Mouse (Mus musculus) liver, embryonic 15.5 days (tissue): ENCODE results near the gene Mgea5. TPM values are rescaled to one million over a fixed set of nuclear protein-coding genes. Genes with fewer than 3 reads are reported as not detected.
A peak's percentile ranks its signal among the peaks of the same experiment; 100 is the strongest.
"Not testable (repeated sequence)": the region's sequence is repeated elsewhere in the genome, so short reads cannot be mapped to it uniquely, and the experiment has no call there.

Experiments
- ATAC-seq: fragments of 200-750 bp; cut with Nextera tagmentation; 2 replicates; pipeline ENCODE4 v1.8.0; 2017; ENCODE audit warnings: moderate number of reproducible peaks, mild to moderate bottlenecking, moderate library complexity; ENCODE audit not compliant: insufficient read depth
- H3K27ac ChIP-seq: fragments of 300-500 bp; sonication (generic); replicated peaks from 2 replicates; pipeline ENCODE4 v1.5.1; 2015; ENCODE audit warnings: mild to moderate bottlenecking, inconsistent platforms
- H3K27me3 ChIP-seq: fragments of 300-500 bp; sonication (generic); 2 replicates; pipeline ENCODE4 v1.6.1; 2015; ENCODE audit warnings: mild to moderate bottlenecking, inconsistent platforms
- H3K36me3 ChIP-seq: fragments of 300-500 bp; sonication (generic); replicated peaks from 2 replicates; pipeline ENCODE4 v1.6.1; 2015; ENCODE audit warnings: moderate library complexity, mild to moderate bottlenecking, inconsistent platforms
- H3K4me1 ChIP-seq: fragments of 300-500 bp; sonication (generic); replicated peaks from 2 replicates; pipeline ENCODE4 v1.6.1; 2015; ENCODE audit warnings: inconsistent platforms
- H3K4me2 ChIP-seq: fragments of 300-500 bp; sonication (generic); 2 replicates; pipeline ENCODE4 v1.6.1; 2015; ENCODE audit warnings: moderate library complexity, mild to moderate bottlenecking, inconsistent platforms
- H3K4me3 ChIP-seq: fragments of 300-500 bp; sonication (generic); replicated peaks from 2 replicates; pipeline ENCODE4 v1.5.1; 2015; ENCODE audit warnings: mild to moderate bottlenecking, inconsistent platforms
- H3K9ac ChIP-seq: fragments of 300-500 bp; sonication (generic); 2 replicates; pipeline ENCODE4 v1.6.1; 2015; ENCODE audit warnings: moderate library complexity, mild to moderate bottlenecking, inconsistent platforms
- H3K9me3 ChIP-seq: fragments of 300-500 bp; sonication (generic); replicated peaks from 2 replicates; pipeline ENCODE4 v1.6.1; 2016; ENCODE audit warnings: inconsistent platforms
- WGBS: fragments of 180-500 bp; shearing (Covaris S2); methylation state at CpG from one replicate; pipeline ENCODE4 v1.1.7; 2015; ENCODE audit warnings: mixed read lengths; ENCODE audit not compliant: insufficient replicate concordance; 5-methylcytosine and 5-hydroxymethylcytosine counted together
- polyA plus RNA-seq: library from polyadenylated mRNA; unstranded; fragments of >200 nt; fragmentation: Nextera tagmentation; extraction: Ambion mirVana; gene quantifications from 2 replicates; pipeline ENCODE4 v1.2.1, GENCODE M21; 2015

Gene Mgea5
- polyA plus RNA-seq, 1 experiment from 2014 or later: 16.9 TPM

GRCm38 (mm10) chr19:45813263-45813662 is 29.6 kb upstream of the Mgea5 start:
- H3K9me3 ChIP-seq: no peaks in the 10 kb centered on the region
- no peaks in the 10 kb centered on the region for H3K36me3 ChIP-seq
- ATAC-seq: no peak
- no peak overlapping the region for H3K4me3 ChIP-seq
- H3K4me1 ChIP-seq: peaks cover 26% of the 10 kb centered on the region
- no peak overlapping the region for H3K4me2 ChIP-seq
- peaks cover 68% of the 10 kb centered on the region for H3K27me3 ChIP-seq
- no peak overlapping the region for H3K27ac ChIP-seq
- H3K9ac ChIP-seq: no peak overlapping the region
- WGBS: 5% methylated on average over 11 of the region's 11 CpGs

- Histone ChIP-seq H3K9me3 (no peaks in the 10 kb centered on the region), H3K4me2 (peak overlapping the region; percentile 69), H3K27ac (no peak overlapping the region), H3K9ac (0 out of 2 replicates have a peak overlapping the region, but pooled peaks have one; percentile 13), H3K27me3 (peaks cover 66% of the 10 kb centered on the region), H3K4me3 (no peak overlapping the region), H3K4me1 (peaks cover 26% of the 10 kb centered on the region), H3K36me3 (no peaks in the 10 kb centered on the region)
- no peak for ATAC-seq
- 12% methylated on average over 8 of the region's 8 CpGs for WGBS
These were observed 29.1 kb upstream of the Mgea5 start for GRCm38 (mm10) chr19:45812673-45813252.

- no peaks in the 10 kb centered on the region for H3K36me3 ChIP-seq
- H3K9me3 ChIP-seq: no peaks in the 10 kb centered on the region
- H3K4me3 ChIP-seq: peak overlapping the region; percentile 41
- H3K27me3 ChIP-seq: peaks cover 60% of the 10 kb centered on the region
- H3K9ac ChIP-seq: peak overlapping the region; percentile 13; the same call in 1 of the 2 replicates
- peak; percentile 34; the same call in 1 of the 2 replicates for ATAC-seq
- WGBS: 1% methylated on average over 16 of the region's 16 CpGs
- peak overlapping the region; percentile 69 for H3K4me2 ChIP-seq
- H3K27ac ChIP-seq: no peak overlapping the region
- H3K4me1 ChIP-seq: peaks cover 26% of the 10 kb centered on the region
These were observed 28.5 kb upstream of the Mgea5 start for GRCm38 (mm10) chr19:45812115-45812514.

GRCm38 (mm10) chr19:45811028-45811674 is 27.5 kb upstream of the Mgea5 start:
- no peak for ATAC-seq
- WGBS: 62% methylated on average over 12 of the region's 12 CpGs
- no peak overlapping the region for H3K9ac ChIP-seq
- H3K4me2 ChIP-seq: no peak overlapping the region
- peaks cover 23% of the 10 kb centered on the region for H3K4me1 ChIP-seq
- H3K27me3 ChIP-seq: peaks cover 50% of the 10 kb centered on the region
- no peak overlapping the region for H3K4me3 ChIP-seq
- no peak overlapping the region for H3K27ac ChIP-seq
- H3K9me3 ChIP-seq: no peaks in the 10 kb centered on the region
- no peaks in the 10 kb centered on the region for H3K36me3 ChIP-seq

GRCm38 (mm10) chr19:45807732-45808131 is 24.1 kb upstream of the Mgea5 start:
- Histone ChIP-seq H3K27ac (no peak overlapping the region), H3K27me3 (peaks cover 16% of the 10 kb centered on the region), H3K9me3 (no peaks in the 10 kb centered on the region), H3K4me3 (no peak overlapping the region), H3K4me2 (no peak overlapping the region), H3K9ac (no peak overlapping the region), H3K36me3 (no peaks in the 10 kb centered on the region), H3K4me1 (peaks cover 37% of the 10 kb centered on the region)
- 68% methylated on average over 4 of the region's 4 CpGs for WGBS
- ATAC-seq: no peak

GRCm38 (mm10) chr19:45805817-45806216 is 22.2 kb upstream of the Mgea5 start:
- H3K4me2 ChIP-seq, H3K27me3 ChIP-seq, H3K9me3 ChIP-seq, ATAC-seq, H3K27ac ChIP-seq, H3K4me3 ChIP-seq, H3K9ac ChIP-seq, H3K36me3 ChIP-seq: not testable (repeated sequence)
- peaks cover 40% of the 10 kb centered on the region for H3K4me1 ChIP-seq
- WGBS: 72% methylated on average over 6 of the region's 6 CpGs

GRCm38 (mm10) chr19:45804593-45805368 is 21.1 kb upstream of the Mgea5 start:
- no peaks in the 10 kb centered on the region for H3K36me3 ChIP-seq
- no peaks in the 10 kb centered on the region; the same call in 1 of the 2 replicates for H3K27me3 ChIP-seq
- H3K4me1 ChIP-seq: peaks cover 40% of the 10 kb centered on the region
- no peaks in the 10 kb centered on the region for H3K9me3 ChIP-seq
- WGBS: 23% methylated on average over 12 of the region's 12 CpGs
- H3K9ac ChIP-seq: no peak overlapping the region
- H3K4me2 ChIP-seq: peak overlapping the region; percentile 27
- ATAC-seq: peak; percentile 54
- no peak overlapping the region for H3K4me3 ChIP-seq
- no peak overlapping the region for H3K27ac ChIP-seq

GRCm38 (mm10) chr19:45803408-45803807 is 19.8 kb upstream of the Mgea5 start:
- Histone ChIP-seq H3K27ac (peak overlapping the region; percentile 79), H3K4me3 (peak overlapping the region; percentile 48), H3K4me2 (peak overlapping the region; percentile 74), H3K9ac (peak overlapping the region; percentile 45; the same call in 1 of the 2 replicates), H3K27me3 (no peaks in the 10 kb centered on the region; the same call in 1 of the 2 replicates), H3K4me1 (peaks cover 40% of the 10 kb centered on the region), H3K36me3 (no peaks in the 10 kb centered on the region), H3K9me3 (no peaks in the 10 kb centered on the region)
- peak; percentile 68 for ATAC-seq
- 23% methylated on average over 4 of the region's 4 CpGs for WGBS

- peaks cover 40% of the 10 kb centered on the region for H3K4me1 ChIP-seq
- H3K4me3 ChIP-seq: peak overlapping the region; percentile 48
- 31% methylated on average over 4 of the region's 4 CpGs for WGBS
- peak; percentile 86 for ATAC-seq
- no peaks in the 10 kb centered on the region; the same call in 1 of the 2 replicates for H3K27me3 ChIP-seq
- H3K36me3 ChIP-seq: no peaks in the 10 kb centered on the region
- peak overlapping the region; percentile 79 for H3K27ac ChIP-seq
- no peaks in the 10 kb centered on the region for H3K9me3 ChIP-seq
- H3K4me2 ChIP-seq: peak overlapping the region; percentile 74
- H3K9ac ChIP-seq: peak overlapping the region; percentile 45; the same call in 1 of the 2 replicates
These were observed 19.1 kb upstream of the Mgea5 start for GRCm38 (mm10) chr19:45802702-45803101.

- ATAC-seq: no peak
- Histone ChIP-seq H3K36me3 (no peaks in the 10 kb centered on the region), H3K9me3 (no peaks in the 10 kb centered on the region), H3K9ac (no peak overlapping the region), H3K4me2 (no peak overlapping the region), H3K4me1 (peaks cover 16% of the 10 kb centered on the region), H3K27ac (no peak overlapping the region), H3K4me3 (no peak overlapping the region), H3K27me3 (0 out of 2 replicates have a peak, but pooled peaks cover 4% of the 10 kb centered on the region)
- WGBS: 76% methylated on average over 15 of the region's 15 CpGs
These were observed 13.2 kb upstream of the Mgea5 start for GRCm38 (mm10) chr19:45796879-45797278.

- no peak overlapping the region for H3K27ac ChIP-seq
- 0 out of 2 replicates have a peak overlapping the region, but pooled peaks have one; percentile 15 for H3K4me3 ChIP-seq
- no peak overlapping the region for H3K9ac ChIP-seq
- ATAC-seq: peak; percentile 35; the same call in 1 of the 2 replicates
- 28% methylated on average over 15 of the region's 15 CpGs for WGBS
- H3K27me3 ChIP-seq: 0 out of 2 replicates have a peak, but pooled peaks cover 4% of the 10 kb centered on the region
- peaks cover 14% of the 10 kb centered on the region for H3K4me1 ChIP-seq
- H3K4me2 ChIP-seq: peak overlapping the region; percentile 54
- H3K9me3 ChIP-seq: no peaks in the 10 kb centered on the region
- no peaks in the 10 kb centered on the region for H3K36me3 ChIP-seq
These were observed 12.5 kb upstream of the Mgea5 start for GRCm38 (mm10) chr19:45796061-45796556.
